Mouse (Mus musculus) heart, embryonic 11.5 days (tissue): ENCODE results near the gene Trappc5. TPM values are rescaled to one million over a fixed set of nuclear protein-coding genes. Genes with fewer than 3 reads are reported as not detected.
A peak's percentile ranks its signal among the peaks of the same experiment; 100 is the strongest.

ENCODE experiments used
- ATAC-seq: fragments of 200-750 bp; cut with Nextera tagmentation; replicated peaks from 2 replicates; pipeline ENCODE4 v1.8.0; 2017; ENCODE audit warnings: moderate library complexity; ENCODE audit not compliant: insufficient number of reproducible peaks, low FRiP score, low TSS enrichment
- H3K27ac ChIP-seq: fragments of 300-500 bp; sonication (generic); 2 replicates; pipeline ENCODE4 v1.5.1; 2014; ENCODE audit warnings: mild to moderate bottlenecking, low read depth, low read length
- H3K27me3 ChIP-seq: fragments of 300-500 bp; sonication (generic); 2 replicates; pipeline ENCODE4 v1.6.1; 2014; ENCODE audit warnings: mild to moderate bottlenecking, low read length, mixed read lengths; ENCODE audit not compliant: control insufficient read depth, insufficient read depth
- H3K36me3 ChIP-seq: fragments of 300-500 bp; sonication (generic); 2 replicates; pipeline ENCODE4 v1.6.1; 2014; ENCODE audit warnings: mild to moderate bottlenecking, low read length, moderate library complexity, mixed read lengths; ENCODE audit not compliant: control insufficient read depth, insufficient read depth
- H3K4me1 ChIP-seq: fragments of 300-500 bp; sonication (generic); 2 replicates; pipeline ENCODE4 v1.6.1; 2014; ENCODE audit warnings: low read length; ENCODE audit not compliant: control insufficient read depth, insufficient read depth
- H3K4me2 ChIP-seq: fragments of 300-500 bp; sonication (generic); 2 replicates; pipeline ENCODE4 v1.6.1; 2014; ENCODE audit warnings: mild to moderate bottlenecking, moderate library complexity
- H3K4me3 ChIP-seq: fragments of 300-500 bp; sonication (generic); 2 replicates; pipeline ENCODE4 v1.5.1; 2014; ENCODE audit warnings: low read depth, low read length
- H3K9ac ChIP-seq: fragments of 300-500 bp; sonication (generic); 2 replicates; pipeline ENCODE4 v1.6.1; 2014; ENCODE audit warnings: mild to moderate bottlenecking, low read depth, low read length, moderate library complexity
- H3K9me3 ChIP-seq: fragments of 300-500 bp; sonication (generic); replicated peaks from 2 replicates; pipeline ENCODE4 v1.6.1; 2016; ENCODE audit warnings: low read length; ENCODE audit not compliant: control insufficient read depth
- WGBS: fragments of 180-500 bp; shearing (Covaris S2); extraction: QIAGEN DNeasy Blood & Tissue Kit; methylation state at CpG from one replicate; pipeline ENCODE4 v1.1.7; 2014; ENCODE audit not compliant: insufficient replicate concordance; 5-methylcytosine and 5-hydroxymethylcytosine counted together
- polyA plus RNA-seq: library from polyadenylated mRNA; unstranded; fragments of >200 nt; fragmentation: Nextera tagmentation; extraction: Ambion mirVana; gene quantifications from 2 replicates; pipeline ENCODE4 v1.2.1, GENCODE M21; 2014

Gene Trappc5
- polyA plus RNA-seq, 1 experiment from 2014 or later: 26.3 TPM

GRCm38 (mm10) chr8:3710312-3710711 lies 34.2 kb downstream of the Trappc5 start:
- Histone ChIP-seq H3K4me2 (no peak overlapping the region), H3K36me3 (no peaks in the 10 kb centered on the region), H3K4me1 (peaks cover 3% of the 10 kb centered on the region; the same call in 1 of the 2 replicates), H3K9ac (no peak overlapping the region), H3K9me3 (no peaks in the 10 kb centered on the region), H3K27ac (no peak overlapping the region), H3K4me3 (no peak overlapping the region), H3K27me3 (no peaks in the 10 kb centered on the region)
- WGBS: 80% methylated on average over 3 of the region's 3 CpGs
- no peak for ATAC-seq

GRCm38 (mm10) chr8:3711646-3712045 lies 35.5 kb downstream of the Trappc5 start:
- no peak overlapping the region for H3K9ac ChIP-seq

GRCm38 (mm10) chr8:3717321-3717954 lies 41.3 kb downstream of the Trappc5 start:
- H3K4me3 ChIP-seq: no peak overlapping the region
- WGBS: 60% methylated on average over 12 of the region's 12 CpGs
- peak overlapping the region; percentile 22; the same call in 1 of the 2 replicates for H3K27ac ChIP-seq
- H3K4me1 ChIP-seq: no peaks in the 10 kb centered on the region
- ATAC-seq: peak; percentile 44; the same call in 1 of the 2 replicates
- no peaks in the 10 kb centered on the region for H3K9me3 ChIP-seq
- H3K4me2 ChIP-seq: no peak overlapping the region
- no peak overlapping the region for H3K9ac ChIP-seq
- H3K36me3 ChIP-seq: no peaks in the 10 kb centered on the region
- no peaks in the 10 kb centered on the region for H3K27me3 ChIP-seq

More at GRCm38 (mm10) chr8:3711646-3712045, 35.5 kb downstream of the Trappc5 start:
- Histone ChIP-seq H3K9me3 (no peaks in the 10 kb centered on the region), H3K27me3 (no peaks in the 10 kb centered on the region), H3K4me3 (no peak overlapping the region), H3K27ac (no peak overlapping the region; the same call in 1 of the 2 replicates), H3K36me3 (no peaks in the 10 kb centered on the region), H3K4me1 (peaks cover 3% of the 10 kb centered on the region; the same call in 1 of the 2 replicates), H3K4me2 (no peak overlapping the region)
- WGBS: 36% methylated on average over 2 of the region's 2 CpGs
- ATAC-seq: no peak

- no peaks in the 10 kb centered on the region for H3K27me3 ChIP-seq
- no peak overlapping the region for H3K27ac ChIP-seq
- H3K36me3 ChIP-seq: no peaks in the 10 kb centered on the region
- H3K4me3 ChIP-seq: no peak overlapping the region
- no peak overlapping the region for H3K9ac ChIP-seq
- 14% methylated on average over 14 of the region's 14 CpGs for WGBS
- H3K9me3 ChIP-seq: no peaks in the 10 kb centered on the region
- no peaks in the 10 kb centered on the region for H3K4me1 ChIP-seq
- peak; percentile 53 for ATAC-seq
- H3K4me2 ChIP-seq: no peak overlapping the region
Measured at GRCm38 (mm10) chr8:3718559-3718958, 42.5 kb downstream of the Trappc5 start.

- H3K27ac ChIP-seq: no peak within 1 kb of the TSS
- H3K4me2 ChIP-seq: no peak within 1 kb of the TSS
- H3K9me3 ChIP-seq: 0 out of 2 replicates have a peak, but pooled peaks cover 3% of the 10 kb centered on the region
- H3K4me3 ChIP-seq: no peak within 1 kb of the TSS
- no peaks in the 10 kb centered on the region for H3K4me1 ChIP-seq
- 54% methylated on average over 5 of the region's 5 CpGs for WGBS
- no peak for ATAC-seq
- H3K27me3 ChIP-seq: no peaks in the 10 kb centered on the region
- no peak within 1 kb of the TSS for H3K9ac ChIP-seq
- H3K36me3 ChIP-seq: no peaks in the 10 kb centered on the region
Measured at GRCm38 (mm10) chr8:3720551-3720950, 44.5 kb downstream of the Trappc5 start, which contains the start of gene Clec4g. Clec4g (minus strand) TSS chr8:3720651.

GRCm38 (mm10) chr8:3721041-3721440 lies 44.9 kb downstream of the Trappc5 start:
- Histone ChIP-seq H3K4me3 (no peak overlapping the region), H3K9me3 (0 out of 2 replicates have a peak, but pooled peaks cover 3% of the 10 kb centered on the region)
- 32% methylated on average over 1 of the region's 1 CpGs for WGBS

More at GRCm38 (mm10) chr8:3721041-3721440, 44.9 kb downstream of the Trappc5 start:
- H3K27me3 ChIP-seq: no peaks in the 10 kb centered on the region
- no peak overlapping the region for H3K4me2 ChIP-seq
- no peaks in the 10 kb centered on the region for H3K36me3 ChIP-seq
- H3K27ac ChIP-seq: no peak overlapping the region
- H3K9ac ChIP-seq: no peak overlapping the region
- ATAC-seq: no peak
- no peaks in the 10 kb centered on the region for H3K4me1 ChIP-seq

Other genes with a start within 250 kb of the Trappc5 start
- gene Pex11g, start 208.6 kb upstream of the Trappc5 start, polyA plus RNA-seq: 2.7 and 3.1 TPM in 2 replicates
- not detected in 2 replicates for gene Tex45, start 205.4 kb upstream of the Trappc5 start, polyA plus RNA-seq
- 11.5 and 19.7 TPM in 2 replicates for gene Zfp358, start 183.2 kb upstream of the Trappc5 start, polyA plus RNA-seq
- 31.3 and 48.1 TPM in 2 replicates for gene Mcoln1, start 175.8 kb upstream of the Trappc5 start, polyA plus RNA-seq
- 14.0 and 15.9 TPM in 2 replicates for gene Pnpla6, start 160.9 kb upstream of the Trappc5 start, polyA plus RNA-seq
- gene C330021F23Rik, start 108.3 kb upstream of the Trappc5 start, polyA plus RNA-seq: 3.9 and 5.1 TPM in 2 replicates
- 1.6 TPM in 2 replicates for gene Camsap3, start 89.0 kb upstream of the Trappc5 start, polyA plus RNA-seq
- gene Xab2, start 55.0 kb upstream of the Trappc5 start, polyA plus RNA-seq: 32.6 and 34.7 TPM in 2 replicates
- gene Pet100, start 54.8 kb upstream of the Trappc5 start, polyA plus RNA-seq: 109 and 114 TPM in 2 replicates
- 0.11 TPM in 1 of 2 replicates, not detected in the other for gene Pcp2, start 50.8 kb upstream of the Trappc5 start, polyA plus RNA-seq
- 57.7 and 60.2 TPM in 2 replicates for gene Stxbp2, start 45.3 kb upstream of the Trappc5 start, polyA plus RNA-seq
- gene Retn, start 20.5 kb upstream of the Trappc5 start, polyA plus RNA-seq: not detected in 2 replicates
- not detected in 2 replicates for gene Mcemp1, start 10.5 kb upstream of the Trappc5 start, polyA plus RNA-seq
- 9.4 and 12.2 TPM in 2 replicates for gene Fcor, start 3.9 kb upstream of the Trappc5 start, polyA plus RNA-seq
- 0.13 and 0.14 TPM in 2 replicates for gene Fcer2a, start 17.9 kb downstream of the Trappc5 start, polyA plus RNA-seq
- gene Clec4g, start 44.4 kb downstream of the Trappc5 start, polyA plus RNA-seq: 4.1 and 4.6 TPM in 2 replicates
- gene Cd209a, start 72.7 kb downstream of the Trappc5 start, polyA plus RNA-seq: not detected in 2 replicates
- not detected in 2 replicates for gene Cd209e, start 178.0 kb downstream of the Trappc5 start, polyA plus RNA-seq
- not detected in 2 replicates for gene Cd209d, start 202.3 kb downstream of the Trappc5 start, polyA plus RNA-seq